Mouse (Mus musculus) erythroblast, adult 5-6 weeks (primary cell): Measurements from ENCODE around the gene Pomt2. TPM values are rescaled to one million over a fixed set of nuclear protein-coding genes. Genes with fewer than 3 reads are reported as not detected.
A peak's percentile ranks its signal among the peaks of the same experiment; 100 is the strongest.
"Not testable (repeated sequence)": the region's sequence is repeated elsewhere in the genome, so short reads cannot be mapped to it uniquely, and the experiment has no call there.

Experiments used
- ATAC-seq: replicated peaks from 2 replicates; pipeline ENCODE4 v1.8.0; 2016; ENCODE audit warnings: moderate number of reproducible peaks, mild to moderate bottlenecking, moderate TSS enrichment, inconsistent platforms; ENCODE audit not compliant: poor library complexity, low FRiP score, severe bottlenecking
- total RNA-seq, 2 experiments: library from RNA; stranded (forward) in 1 of 2; stranded (reverse) in 1 of 2; fragments of 150-400 nt in 1 of 2; fragments of 200-764, 138-1000 nt in 1 of 2; gene quantifications; 2 replicates each; pipeline versions ENCODE4 v1.2.3 to v1.2.4; 2015 to 2017; ENCODE audit warnings: low replicate concordance in 2 of 2

Gene Pomt2
- total RNA-seq (2015; ENCODE audit: low replicate concordance) (0.58 and 2.7 TPM in 2 replicates), total RNA-seq (2017; ENCODE audit: low replicate concordance) (1.7 and 2.1 TPM in 2 replicates)

- ATAC-seq: peak; percentile 95
Observed at GRCm38 (mm10) chr12:87147395-87148089, at the start of gene Pomt2. TSS of gene Pomt2 (minus strand) at chr12:87147968.

- ATAC-seq: no peak
Observed at GRCm38 (mm10) chr12:87196310-87196709, 48.5 kb upstream of the Pomt2 start.

- no peak for ATAC-seq
Observed at GRCm38 (mm10) chr12:87195069-87195468, 47.3 kb upstream of the Pomt2 start.

GRCm38 (mm10) chr12:87193008-87193407 is 45.2 kb upstream of the Pomt2 start:
- no peak for ATAC-seq

- ATAC-seq: no peak
Observed at GRCm38 (mm10) chr12:87177631-87178030, 29.9 kb upstream of the Pomt2 start.

GRCm38 (mm10) chr12:87175194-87175946 is 27.6 kb upstream of the Pomt2 start:
- no peak for ATAC-seq

- peak; percentile 53; the same call in 1 of the 2 replicates for ATAC-seq
Observed at GRCm38 (mm10) chr12:87160815-87161214, 13.0 kb upstream of the Pomt2 start.

GRCm38 (mm10) chr12:87160310-87160709 is 12.5 kb upstream of the Pomt2 start:
- ATAC-seq: no peak

GRCm38 (mm10) chr12:87158099-87158498 is 10.3 kb upstream of the Pomt2 start:
- no peak for ATAC-seq

GRCm38 (mm10) chr12:87157361-87157760 is 9.6 kb upstream of the Pomt2 start:
- no peak for ATAC-seq

GRCm38 (mm10) chr12:87154448-87154847 is 6.7 kb upstream of the Pomt2 start:
- ATAC-seq: not testable (repeated sequence)

- ATAC-seq: no peak
Observed at GRCm38 (mm10) chr12:87149471-87149870, 1.7 kb upstream of the Pomt2 start.

GRCm38 (mm10) chr12:87148136-87148535 is 368 bp upstream of the Pomt2 start:
- ATAC-seq: no peak

- ATAC-seq: peak; percentile 91
Observed at GRCm38 (mm10) chr12:87146966-87147365, 802 bp downstream of the Pomt2 start, which contains the start of gene Gstz1. TSS of gene Gstz1 (plus strand) at chr12:87147165.

GRCm38 (mm10) chr12:87142156-87142555 is 5.6 kb downstream of the Pomt2 start:
- ATAC-seq: no peak

GRCm38 (mm10) chr12:87138768-87139167 is 9.0 kb downstream of the Pomt2 start:
- no peak for ATAC-seq

- ATAC-seq: no peak
Observed at GRCm38 (mm10) chr12:87138342-87138701, 9.4 kb downstream of the Pomt2 start.

GRCm38 (mm10) chr12:87137439-87138341 is 10.1 kb downstream of the Pomt2 start:
- no peak for ATAC-seq

- ATAC-seq: no peak
Observed at GRCm38 (mm10) chr12:87132784-87133183, 15.0 kb downstream of the Pomt2 start.

- no peak for ATAC-seq
Observed at GRCm38 (mm10) chr12:87132210-87132609, 15.6 kb downstream of the Pomt2 start.
